Mouse (Mus musculus) c-Kit-positive CD71-positive TER-119-positive erythroid progenitor cells, embryonic 14.5 days (primary cell): ENCODE data around the gene Nrm.
A peak's percentile ranks its signal among the peaks of the same experiment; 100 is the strongest.

Experiments used
- DNase-seq: peaks from one replicate; pipeline ENCODE4 v3.0.0-alpha.2; 2013; ENCODE audit warnings: low spot score

The Nrm gene

GRCm38 (mm10) chr17:35905587-35905986, 44.5 kb downstream of the Nrm start:
- DNase-seq: no peak

- no peak for DNase-seq
Observed at GRCm38 (mm10) chr17:35907609-35908008, 46.5 kb downstream of the Nrm start.

GRCm38 (mm10) chr17:35909186-35909918, 48.2 kb downstream of the Nrm start:
- DNase-seq: no peak

GRCm38 (mm10) chr17:35909919-35910369, 48.8 kb downstream of the Nrm start, which contains the start of gene Atat1:
TSS of gene Atat1 (minus strand) at chr17:35910075.
- DNase-seq: peak; percentile 95

- DNase-seq: no peak
Observed at GRCm38 (mm10) chr17:35914975-35915374, 53.9 kb downstream of the Nrm start.
